Comparison of ENCODE assay signal across 15 mouse cellular contexts in the genomic region with DNA sequence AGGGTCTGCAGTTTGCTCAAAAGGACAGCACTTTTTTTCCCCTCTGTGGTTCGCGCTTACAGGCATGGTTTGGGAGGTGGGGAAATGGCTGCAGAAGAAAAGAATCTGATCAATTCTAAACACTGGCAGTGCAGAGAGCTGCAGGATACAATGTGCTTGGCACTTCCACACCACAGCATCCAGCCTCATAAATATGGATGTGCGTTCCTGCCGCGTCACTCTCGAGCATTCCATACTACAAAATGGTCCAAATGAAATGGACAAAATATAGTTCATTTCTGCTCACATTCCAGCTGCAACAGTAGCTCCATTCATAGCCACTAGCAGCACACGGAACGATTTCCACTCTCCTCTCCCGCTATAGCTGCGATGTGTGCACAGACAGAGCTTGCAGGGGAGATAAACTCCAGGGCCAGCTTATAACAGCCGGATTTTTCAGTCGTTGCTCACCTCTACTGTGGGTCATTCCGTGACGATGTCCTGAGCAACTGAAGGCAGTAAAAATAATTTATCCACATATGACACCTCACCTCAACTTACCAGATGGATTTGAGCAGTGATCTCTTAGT.
DNase-seq lines count a peak whose midpoint lies in the region; ATAC-seq lines count a peak whose summit lies in the region.
"Had no signal": no experiment of that assay in that cellular context is flagged by ENCODE, and none has a peak within 500 bp of the region (broad histone marks: within the 10 kb centered on the region; RNA-seq: fewer than 3 reads in every experiment).

No protein-coding gene starts in this region.

- H3K4me3 ChIP-seq in embryonic facial prominence, embryonic 13.5 days: no peak overlapping the region
- no peak overlapping the region for H3K4me3 ChIP-seq in embryonic facial prominence, embryonic 10.5 days
- H3K4me3 ChIP-seq in neural tube, embryonic 13.5 days: no peak overlapping the region
- no peak overlapping the region for H3K4me3 ChIP-seq in hindbrain, embryonic 16.5 days (ENCODE audit: low read length)
- H3K4me3 ChIP-seq in neural tube, embryonic 14.5 days (ENCODE audit: low read depth, low read length): no peak overlapping the region
- H3K4me3 ChIP-seq: gastrocnemius, adult 2 months; heart, adult 2 months; heart, embryonic 15.5 days had no signal

- H3K27ac ChIP-seq in embryonic facial prominence, embryonic 13.5 days: peak overlapping the region; percentile 13; the same call in 1 of the 2 replicates
- H3K27ac ChIP-seq in embryonic facial prominence, embryonic 10.5 days (replicated peaks): no peak overlapping the region
- H3K27ac ChIP-seq in neural tube, embryonic 13.5 days (replicated peaks): peak overlapping the region; percentile 49
- peak overlapping the region; percentile 59 for H3K27ac ChIP-seq in hindbrain, embryonic 16.5 days (ENCODE audit: low read depth, low read length)
- peak overlapping the region; percentile 48; the same call in 1 of the 2 replicates for H3K27ac ChIP-seq in neural tube, embryonic 14.5 days (ENCODE audit: low read depth, low read length)
- H3K27ac ChIP-seq: gastrocnemius, adult 2 months; heart, adult 2 months; heart, embryonic 15.5 days had no signal

- no peaks in the 10 kb centered on the region; the same call in 1 of the 2 replicates for H3K36me3 ChIP-seq in embryonic facial prominence, embryonic 13.5 days
- peaks cover 32% of the 10 kb centered on the region for H3K36me3 ChIP-seq in embryonic facial prominence, embryonic 10.5 days (replicated peaks)
- H3K36me3 ChIP-seq in neural tube, embryonic 13.5 days: peaks cover 6% of the 10 kb centered on the region
- H3K36me3 ChIP-seq in hindbrain, embryonic 16.5 days (ENCODE audit: control insufficient read depth, insufficient read depth, low read length): no peaks in the 10 kb centered on the region
- H3K36me3 ChIP-seq in neural tube, embryonic 14.5 days (ENCODE audit: control insufficient read depth, insufficient read depth, low read length): no peaks in the 10 kb centered on the region
- H3K36me3 ChIP-seq: heart, embryonic 15.5 days had no signal

- H3K9ac ChIP-seq in embryonic facial prominence, embryonic 13.5 days: no peak overlapping the region
- no peak overlapping the region for H3K9ac ChIP-seq in neural tube, embryonic 13.5 days
- peak overlapping the region; percentile 37; the same call in 1 of the 2 replicates for H3K9ac ChIP-seq in hindbrain, embryonic 16.5 days (ENCODE audit: low read depth, low read length)
- no peak overlapping the region for H3K9ac ChIP-seq in neural tube, embryonic 14.5 days (replicated peaks; ENCODE audit: low read depth, low read length)
- H3K9ac ChIP-seq: heart, embryonic 15.5 days had no signal

- H3K9me3 ChIP-seq in embryonic facial prominence, embryonic 13.5 days: no peaks in the 10 kb centered on the region
- no peaks in the 10 kb centered on the region for H3K9me3 ChIP-seq in embryonic facial prominence, embryonic 10.5 days
- no peaks in the 10 kb centered on the region for H3K9me3 ChIP-seq in neural tube, embryonic 13.5 days
- H3K9me3 ChIP-seq in hindbrain, embryonic 16.5 days (ENCODE audit: control insufficient read depth, low read length): no peaks in the 10 kb centered on the region
- no peaks in the 10 kb centered on the region for H3K9me3 ChIP-seq in neural tube, embryonic 14.5 days (ENCODE audit: control insufficient read depth, low read length)
- H3K9me3 ChIP-seq: heart, embryonic 15.5 days had no signal

- DNase-seq in embryonic facial prominence, embryonic 10.5 days (ENCODE audit: low spot score): no peak
- no peak for DNase-seq in neural tube, embryonic 10.5 days (ENCODE audit: extremely low spot score, low spot score)
- no peak for DNase-seq in kidney, postnatal 4 days
- DNase-seq in gastrocnemius, postnatal 4 days (ENCODE audit: low spot score in 2 of 2): no peak
- DNase-seq: cerebellum, postnatal 14 days; gastrocnemius, adult 2 months; heart, adult 2 months; kidney, adult 2 months; kidney, postnatal 14 days; lung, adult 18-20 months had no signal

- no peaks in the 10 kb centered on the region for H3K27me3 ChIP-seq in embryonic facial prominence, embryonic 13.5 days
- H3K27me3 ChIP-seq in embryonic facial prominence, embryonic 10.5 days (replicated peaks; ENCODE audit: low read depth, poor library complexity, severe bottlenecking): no peaks in the 10 kb centered on the region
- H3K27me3 ChIP-seq in neural tube, embryonic 13.5 days: no peaks in the 10 kb centered on the region
- no peaks in the 10 kb centered on the region for H3K27me3 ChIP-seq in hindbrain, embryonic 16.5 days (replicated peaks; ENCODE audit: control insufficient read depth, insufficient read depth, low read length)
- H3K27me3 ChIP-seq in neural tube, embryonic 14.5 days (ENCODE audit: control insufficient read depth, insufficient read depth, low read length): no peaks in the 10 kb centered on the region
- H3K27me3 ChIP-seq: heart, embryonic 15.5 days had no signal

- H3K4me1 ChIP-seq in embryonic facial prominence, embryonic 13.5 days: no peaks in the 10 kb centered on the region
- peaks cover 3% of the 10 kb centered on the region; the same call in 1 of the 2 replicates for H3K4me1 ChIP-seq in embryonic facial prominence, embryonic 10.5 days
- H3K4me1 ChIP-seq in neural tube, embryonic 13.5 days (replicated peaks): peaks cover 24% of the 10 kb centered on the region
- peaks cover 13% of the 10 kb centered on the region for H3K4me1 ChIP-seq in hindbrain, embryonic 16.5 days (ENCODE audit: control insufficient read depth, insufficient read depth, low read depth, low read length)
- H3K4me1 ChIP-seq in neural tube, embryonic 14.5 days (ENCODE audit: control insufficient read depth, insufficient read depth, low read length): peaks cover 9% of the 10 kb centered on the region; the same call in 1 of the 2 replicates

- WGBS in embryonic facial prominence, embryonic 13.5 days: 83% methylated on average over 14 of the region's 14 CpGs
- 93% methylated on average over 14 of the region's 14 CpGs for WGBS in embryonic facial prominence, embryonic 10.5 days
- WGBS in neural tube, embryonic 13.5 days: 54% methylated on average over 14 of the region's 14 CpGs
- WGBS in hindbrain, embryonic 16.5 days: 44% methylated on average over 14 of the region's 14 CpGs
- WGBS in neural tube, embryonic 14.5 days: 50% methylated on average over 14 of the region's 14 CpGs

- ATAC-seq in embryonic facial prominence, embryonic 13.5 days (ENCODE audit: insufficient number of reproducible peaks, insufficient read depth, low FRiP score, low TSS enrichment, low read depth): no peak
- no peak; the same call in 1 of the 2 replicates for ATAC-seq in neural tube, embryonic 13.5 days (ENCODE audit: low read depth)
- peak; percentile 61 for ATAC-seq in hindbrain, embryonic 16.5 days
- ATAC-seq in neural tube, embryonic 14.5 days (ENCODE audit: low read depth): no peak; the same call in 1 of the 2 replicates

- no peak overlapping the region for H3K4me2 ChIP-seq in embryonic facial prominence, embryonic 13.5 days
- peak overlapping the region; percentile 2; the same call in 1 of the 2 replicates for H3K4me2 ChIP-seq in neural tube, embryonic 13.5 days
- H3K4me2 ChIP-seq in hindbrain, embryonic 16.5 days (ENCODE audit: low read length): peak overlapping the region; percentile 11; the same call in 1 of the 2 replicates
- H3K4me2 ChIP-seq in neural tube, embryonic 14.5 days (ENCODE audit: low read depth, low read length): no peak overlapping the region
- H3K4me2 ChIP-seq: heart, embryonic 15.5 days had no signal

Comparison
In these comparisons a context has a peak if more than half of its experiments do, and no peak if none do; other contexts are left out.
1. H3K4me2 ChIP-seq: peak in neural tube, embryonic 13.5 days (single experiment) and hindbrain, embryonic 16.5 days (single experiment); none in embryonic facial prominence, embryonic 13.5 days (single experiment) and neural tube, embryonic 14.5 days (single experiment).